Mouse (Mus musculus) kidney, postnatal 0 days (tissue): ENCODE measurements at regions not wholly inside any gene's neighbourhood (a gene's known extent, or its start where the extent isn't known, plus 50 kb on each side); places are given as distances from the start of the nearest gene placed in this dataset.

Source experiments
- ATAC-seq: fragments of 200-750 bp; cut with Nextera tagmentation; replicated peaks from 2 replicates; pipeline ENCODE4 v1.8.0; 2017; ENCODE audit warnings: low read depth, moderate number of reproducible peaks, moderate TSS enrichment, moderate library complexity; ENCODE audit not compliant: low FRiP score
- DNase-seq: peaks from one replicate; pipeline ENCODE4 v3.0.0-alpha.2; 2016; ENCODE audit warnings: low spot score
- H3K27ac ChIP-seq: fragments of 300-500 bp; sonication (generic); 2 replicates; pipeline ENCODE4 v1.5.1; 2014; ENCODE audit warnings: mild to moderate bottlenecking
- H3K27me3 ChIP-seq: fragments of 300-500 bp; sonication (generic); 2 replicates; pipeline ENCODE4 v1.6.1; 2014; ENCODE audit warnings: low read length, mixed read lengths; ENCODE audit not compliant: insufficient read depth
- H3K36me3 ChIP-seq: fragments of 300-500 bp; sonication (generic); 2 replicates; pipeline ENCODE4 v1.6.1; 2014; ENCODE audit warnings: low read length, mixed read lengths; ENCODE audit not compliant: insufficient read depth
- H3K4me1 ChIP-seq: fragments of 300-500 bp; sonication (generic); replicated peaks from 2 replicates; pipeline ENCODE4 v1.6.1; 2014; ENCODE audit warnings: antibody characterized with exemption, low read length, mixed read lengths; ENCODE audit not compliant: insufficient read depth
- H3K4me2 ChIP-seq: fragments of 300-500 bp; sonication (generic); 2 replicates; pipeline ENCODE4 v1.6.1; 2014; ENCODE audit warnings: mild to moderate bottlenecking, low read length, moderate library complexity, mixed read lengths
- H3K4me3 ChIP-seq: fragments of 300-500 bp; sonication (generic); replicated peaks from 2 replicates; pipeline ENCODE4 v1.5.1; 2014; ENCODE audit warnings: low read depth, low read length
- H3K9ac ChIP-seq: fragments of 300-500 bp; sonication (generic); 2 replicates; pipeline ENCODE4 v1.6.1; 2014; ENCODE audit warnings: low read depth, low read length
- H3K9me3 ChIP-seq: fragments of 300-500 bp; sonication (generic); replicated peaks from 2 replicates; pipeline ENCODE4 v1.6.1; 2016; ENCODE audit warnings: low read length, inconsistent platforms, mixed read lengths
- CTCF ChIP-seq: IDR thresholded peaks from 2 replicates; pipeline ENCODE4 v1.5.1; 2016; ENCODE audit warnings: antibody characterized with exemption, low read depth, mild to moderate bottlenecking, moderate library complexity
- WGBS: fragments of 180-500 bp; shearing (Covaris S2); extraction: QIAGEN DNeasy Blood & Tissue Kit; methylation state at CpG from one replicate; pipeline ENCODE4 v1.1.7; 2014; 5-methylcytosine and 5-hydroxymethylcytosine counted together

DNA sequence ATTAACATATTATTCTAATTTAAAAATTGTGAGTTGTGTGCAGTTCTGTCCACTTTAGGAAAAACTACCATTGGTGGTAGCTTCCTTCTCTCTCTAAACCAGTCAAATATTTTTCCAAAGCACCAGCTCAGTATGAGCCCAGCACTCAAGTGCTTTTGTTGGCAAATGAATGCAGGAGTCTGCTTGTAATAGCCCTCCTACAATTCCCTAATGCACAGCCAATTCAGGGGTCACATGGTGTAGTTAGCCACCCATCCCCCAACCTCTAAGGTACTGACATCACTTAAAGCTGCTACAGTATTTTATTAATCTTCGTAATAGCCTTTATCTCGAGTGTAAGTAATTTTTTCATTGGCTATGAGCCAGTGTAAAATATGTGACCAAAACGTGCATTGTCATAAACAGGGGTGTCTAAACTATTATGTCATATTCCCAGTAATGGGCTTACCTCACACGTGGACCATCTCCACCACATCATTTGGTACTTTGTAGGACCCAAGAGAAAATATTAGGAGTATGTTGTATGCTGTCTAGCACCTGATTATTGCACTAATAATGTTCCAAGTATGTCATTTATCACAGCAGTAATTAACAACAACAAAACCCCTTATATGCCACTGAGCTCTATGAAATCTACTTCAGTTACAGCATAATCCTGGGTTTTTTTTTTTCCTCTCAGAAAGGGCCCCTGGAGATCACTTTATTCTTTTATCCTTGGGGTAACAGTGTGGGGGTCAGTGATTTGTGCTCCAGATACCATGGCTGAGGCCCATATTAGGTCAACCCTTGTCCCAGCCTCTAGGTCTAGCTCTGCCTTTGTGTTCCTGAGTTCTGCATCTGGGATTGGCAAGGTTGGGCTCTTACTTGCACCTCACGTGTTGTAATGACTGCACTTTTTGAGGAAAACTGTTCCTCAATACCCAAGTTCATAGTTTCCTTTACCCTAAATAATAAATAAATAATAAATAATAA lies 822.7 kb upstream of the 2610301B20Rik start:
- Histone ChIP-seq H3K27me3 (no peaks in the 10 kb centered on the region), H3K4me2 (no peak overlapping the region), H3K27ac (no peak overlapping the region), H3K9me3 (no peaks in the 10 kb centered on the region), H3K4me1 (no peaks in the 10 kb centered on the region), H3K4me3 (no peak overlapping the region), H3K9ac (no peak overlapping the region), H3K36me3 (no peaks in the 10 kb centered on the region)
- no peak for TF ChIP-seq CTCF
- DNase-seq (no peak), ATAC-seq (no peak)
- WGBS = 62% methylated on average over 5 of the region's 5 CpGs

DNA sequence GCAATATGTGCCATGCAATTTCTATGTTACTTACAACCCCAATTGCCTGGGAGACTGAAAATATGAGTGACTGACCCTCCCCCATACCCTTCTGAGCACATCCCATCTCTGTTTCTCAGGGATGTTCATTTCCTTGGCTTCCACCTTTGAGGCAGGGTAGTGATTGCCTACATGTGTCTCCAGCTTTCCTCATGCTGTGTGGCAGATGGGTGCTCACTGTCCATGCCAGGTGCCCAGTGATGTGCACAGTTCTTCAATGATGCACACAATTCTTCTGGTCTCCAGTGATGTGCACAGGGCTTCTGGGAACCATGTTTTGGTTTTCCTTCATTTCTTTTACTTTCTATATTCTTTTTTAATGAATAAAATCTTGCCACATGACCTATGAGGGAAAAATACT lies 821.4 kb upstream of the 2610301B20Rik start:
- ATAC-seq (no peak), DNase-seq (no peak)
- Histone ChIP-seq H3K36me3 (no peaks in the 10 kb centered on the region), H3K4me2 (no peak overlapping the region), H3K9me3 (no peaks in the 10 kb centered on the region), H3K4me1 (no peaks in the 10 kb centered on the region), H3K27ac (no peak overlapping the region), H3K27me3 (no peaks in the 10 kb centered on the region), H3K9ac (no peak overlapping the region), H3K4me3 (no peak overlapping the region)
- TF ChIP-seq CTCF = no peak

DNA sequence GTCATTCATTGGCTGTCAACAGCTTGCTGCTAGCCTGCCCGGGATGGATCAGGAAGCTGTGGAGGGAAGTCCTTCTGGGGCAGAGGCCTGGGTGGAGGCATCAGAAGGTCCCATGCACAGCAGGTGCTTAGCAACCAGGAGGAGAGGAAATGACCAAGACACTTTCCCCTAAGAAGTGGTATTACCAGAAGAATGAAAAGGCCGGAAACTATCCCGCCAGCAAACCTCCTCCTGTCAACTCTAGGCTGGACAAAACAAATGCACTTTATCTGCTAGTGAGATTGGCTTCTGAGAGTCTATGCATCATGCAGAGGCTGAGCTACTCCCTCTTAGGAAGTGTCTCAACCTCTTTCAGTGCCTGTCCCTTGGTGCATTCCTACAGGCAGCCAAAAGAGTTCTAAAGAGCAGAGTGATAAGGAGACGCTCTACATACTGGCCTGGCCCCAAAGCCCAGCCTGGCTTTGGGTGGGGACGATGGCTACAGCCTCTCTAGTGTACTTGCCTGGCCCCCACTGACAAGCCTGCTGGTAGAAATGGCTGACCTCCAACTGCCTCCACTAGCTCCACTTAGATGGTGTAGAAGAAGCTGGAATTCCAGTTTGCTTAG lies 801.7 kb upstream of the 2610301B20Rik start:
- Histone ChIP-seq H3K9me3 (no peaks in the 10 kb centered on the region), H3K4me1 (no peaks in the 10 kb centered on the region), H3K4me2 (no peak overlapping the region), H3K9ac (no peak overlapping the region), H3K36me3 (no peaks in the 10 kb centered on the region), H3K27me3 (no peaks in the 10 kb centered on the region), H3K27ac (no peak overlapping the region), H3K4me3 (no peak overlapping the region)
- TF ChIP-seq CTCF = no peak
- ATAC-seq (no peak), DNase-seq (no peak)
- 65% methylated on average over 5 of the region's 5 CpGs for WGBS

DNA sequence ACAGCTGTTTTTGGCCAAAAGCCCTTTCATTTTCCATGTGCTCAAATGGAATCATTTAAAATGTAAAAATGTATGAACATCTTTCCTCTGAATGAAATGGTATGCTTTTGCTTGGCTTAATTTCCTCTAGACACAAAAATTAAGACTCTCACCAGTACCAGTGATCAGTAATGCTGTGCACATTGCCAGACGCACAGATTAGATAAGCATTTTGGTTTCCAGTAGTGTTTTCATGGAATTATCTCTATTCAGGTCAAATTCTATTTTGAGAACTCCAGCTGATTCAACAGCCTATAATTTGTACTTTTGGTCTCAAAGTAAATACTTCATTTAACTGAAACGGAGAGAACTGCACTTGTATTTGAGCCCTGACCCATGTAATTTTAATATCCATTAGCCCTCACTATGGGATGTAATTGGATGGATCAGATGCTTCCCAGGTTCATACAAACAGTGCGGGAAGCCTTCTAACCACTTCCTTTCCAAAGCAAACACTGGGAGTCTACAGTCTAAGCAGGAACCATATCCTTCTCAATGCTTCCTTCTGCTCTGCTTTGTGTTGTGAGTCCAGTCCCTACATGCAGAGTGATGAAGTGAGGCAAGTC lies 794.6 kb upstream of the 2610301B20Rik start:
- TF ChIP-seq CTCF = no peak
- H3K27me3 ChIP-seq = no peaks in the 10 kb centered on the region
- no peaks in the 10 kb centered on the region for H3K4me1 ChIP-seq
- H3K9me3 ChIP-seq = no peaks in the 10 kb centered on the region
- no peak overlapping the region for H3K27ac ChIP-seq
- 70% methylated on average over 3 of the region's 3 CpGs for WGBS
- DNase-seq (peak; percentile 7), ATAC-seq (no peak)
- no peaks in the 10 kb centered on the region for H3K36me3 ChIP-seq
- no peak overlapping the region for H3K4me3 ChIP-seq
- no peak overlapping the region for H3K9ac ChIP-seq
- H3K4me2 ChIP-seq = no peak overlapping the region

DNA sequence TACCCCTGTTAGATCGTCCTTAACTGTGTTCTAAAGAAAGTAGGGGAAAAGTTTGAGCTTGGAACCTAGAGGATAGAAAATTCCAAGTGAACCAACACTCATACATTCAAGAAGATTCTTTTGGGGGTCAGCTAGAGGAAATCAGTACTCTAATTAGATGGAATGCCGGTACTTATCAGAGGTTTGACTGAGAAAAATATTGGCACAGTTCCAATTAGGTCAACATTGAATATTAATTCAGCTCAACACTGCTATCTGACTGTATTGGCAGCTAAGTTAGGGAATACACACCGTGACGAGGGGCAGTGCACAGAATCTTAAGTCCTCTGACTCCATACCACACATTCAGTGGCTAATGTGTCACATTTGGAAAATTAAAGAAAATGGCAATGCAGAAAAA lies 759.5 kb upstream of the 2610301B20Rik start:
- WGBS = 65% methylated on average over 4 of the region's 4 CpGs
- Histone ChIP-seq H3K27ac (no peak overlapping the region), H3K36me3 (no peaks in the 10 kb centered on the region), H3K4me2 (no peak overlapping the region), H3K9me3 (no peaks in the 10 kb centered on the region), H3K4me3 (no peak overlapping the region), H3K27me3 (no peaks in the 10 kb centered on the region), H3K9ac (no peak overlapping the region), H3K4me1 (no peaks in the 10 kb centered on the region)
- ATAC-seq = no peak
- TF ChIP-seq CTCF = no peak
- no peak for DNase-seq

DNA sequence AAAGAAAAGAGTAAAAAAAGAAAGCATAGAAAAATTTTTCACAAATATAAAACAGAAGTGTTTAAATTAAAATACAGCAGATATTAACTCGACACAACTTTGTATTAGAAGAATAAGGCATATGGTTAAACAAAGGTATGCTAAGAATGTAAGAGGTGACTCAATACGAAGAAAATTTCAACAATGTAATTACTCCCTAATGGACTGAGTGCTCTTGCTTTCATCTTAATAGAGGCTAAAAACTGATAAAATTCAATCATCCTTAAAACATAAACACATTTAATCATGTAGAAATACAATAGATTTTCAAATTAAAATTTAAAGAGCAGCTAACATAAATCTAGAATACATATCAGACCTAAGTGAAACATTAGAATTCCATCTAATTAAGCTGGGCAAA lies 756.3 kb upstream of the 2610301B20Rik start:
- no peak overlapping the region for H3K4me2 ChIP-seq
- H3K4me1 ChIP-seq = no peaks in the 10 kb centered on the region
- H3K36me3 ChIP-seq = no peaks in the 10 kb centered on the region
- TF ChIP-seq CTCF = no peak
- 52% methylated on average over 2 of the region's 2 CpGs for WGBS
- no peak for DNase-seq
- no peak overlapping the region for H3K4me3 ChIP-seq
- H3K27me3 ChIP-seq = no peaks in the 10 kb centered on the region
- H3K9ac ChIP-seq = no peak overlapping the region
- no peak for ATAC-seq
- no peak overlapping the region for H3K27ac ChIP-seq
- H3K9me3 ChIP-seq = no peaks in the 10 kb centered on the region
